Mouse (Mus musculus) myocyte (in vitro differentiated cells): ENCODE results near the gene Hrh2.

Experiments used
- POLR2A ChIP-seq: IDR thresholded peaks from one replicate; pipeline ENCODE4 v1.6.1; 2011; ENCODE audit warnings: low read depth, mild to moderate bottlenecking, control low read depth, moderate library complexity; ENCODE audit not compliant: insufficient read length
- USF1 ChIP-seq: IDR thresholded peaks from one replicate; pipeline ENCODE4 v1.6.1; 2011; ENCODE audit warnings: low read depth, mild to moderate bottlenecking, control low read depth, moderate library complexity

GRCm38 (mm10) chr13:54180461-54180860, 11.5 kb upstream of the Hrh2 start:
- TF ChIP-seq POLR2A (no peak), USF1 (no peak)
